ENCODE assay signal across 16 mouse cellular contexts in genomic region chr4:127317143-127317542, GRCm38 (mm10). TPM values are rescaled to one million over a fixed set of nuclear protein-coding genes. Genes with fewer than 3 reads are reported as not detected.
DNase-seq lines count a peak whose midpoint lies in the region; ATAC-seq and TF ChIP-seq lines count a peak whose summit lies in the region.
"Had no signal": no experiment of that assay in that cellular context is flagged by ENCODE, and none has a peak within 500 bp of the region (broad histone marks: within the 10 kb centered on the region; RNA-seq: fewer than 3 reads in every experiment).

No protein-coding gene starts in this region.

- H3K9ac ChIP-seq in forebrain, postnatal 0 days: no peak overlapping the region
- no peak overlapping the region for H3K9ac ChIP-seq in forebrain, embryonic 15.5 days (replicated peaks)

- peak; percentile 41 for TF ChIP-seq CTCF in forebrain, postnatal 0 days (IDR thresholded peaks at IDR 0.05; ENCODE audit: low read depth)
- TF ChIP-seq CTCF in layer of hippocampus, adult 2 months (conservative IDR thresholded peaks at IDR 0.05): peak; percentile 74

- no peaks in the 10 kb centered on the region for H3K27me3 ChIP-seq in forebrain, postnatal 0 days (ENCODE audit: insufficient read depth, low read length)
- peaks cover 7% of the 10 kb centered on the region; the same call in 1 of the 2 replicates for H3K27me3 ChIP-seq in forebrain, embryonic 15.5 days

- DNase-seq in forebrain, postnatal 0 days: peak; percentile 37
- no peak for DNase-seq in layer of hippocampus, adult 2 months (ENCODE audit: low spot score in 2 of 2)
- DNase-seq in layer of hippocampus, postnatal 10 days (ENCODE audit: low spot score in 2 of 2): no peak
- peak; percentile 56 for DNase-seq in 3T3-L1 (ENCODE audit: low read depth, low spot score)
- DNase-seq in ZHBTc4 (ENCODE audit: low read depth, low spot score): peak; percentile 57
- no peak for DNase-seq in embryo, embryonic 9.5 days (ENCODE audit: extremely low spot score)
- DNase-seq: adrenal gland, postnatal 25 days; cerebellum, adult 11-12 months; embryo, embryonic 11 days; heart, postnatal 4 days; kidney, adult 11 months; layer of hippocampus, adult 9-11 months had no signal

- no peaks in the 10 kb centered on the region for H3K36me3 ChIP-seq in forebrain, postnatal 0 days (ENCODE audit: insufficient read depth)
- no peaks in the 10 kb centered on the region for H3K36me3 ChIP-seq in forebrain, embryonic 15.5 days

- no peaks in the 10 kb centered on the region for H3K9me3 ChIP-seq in forebrain, postnatal 0 days (ENCODE audit: low read length)
- H3K9me3 ChIP-seq in forebrain, embryonic 15.5 days: no peaks in the 10 kb centered on the region

- no peak for ATAC-seq in forebrain, postnatal 0 days
- ATAC-seq in forebrain, embryonic 15.5 days (replicated peaks): no peak
- ATAC-seq in erythroblast, adult 5-6 weeks (replicated peaks; ENCODE audit: low FRiP score, poor library complexity, severe bottlenecking): no peak

- no peak overlapping the region for H3K4me2 ChIP-seq in forebrain, postnatal 0 days (ENCODE audit: low read depth)
- no peak overlapping the region for H3K4me2 ChIP-seq in forebrain, embryonic 15.5 days (replicated peaks)

- H3K4me1 ChIP-seq in forebrain, postnatal 0 days (ENCODE audit: insufficient read depth): no peaks in the 10 kb centered on the region
- 0 out of 2 replicates have a peak, but pooled peaks cover 11% of the 10 kb centered on the region for H3K4me1 ChIP-seq in forebrain, embryonic 15.5 days

- no peak overlapping the region for H3K4me3 ChIP-seq in forebrain, postnatal 0 days (ENCODE audit: low read depth, low read length)
- H3K4me3 ChIP-seq in forebrain, embryonic 15.5 days: no peak overlapping the region
- H3K4me3 ChIP-seq in layer of hippocampus, adult 2 months: no peak overlapping the region

- no peak overlapping the region for H3K27ac ChIP-seq in forebrain, postnatal 0 days (ENCODE audit: low read depth, low read length)
- no peak overlapping the region for H3K27ac ChIP-seq in forebrain, embryonic 15.5 days (replicated peaks)
- no peak overlapping the region for H3K27ac ChIP-seq in layer of hippocampus, adult 2 months

- WGBS in forebrain, postnatal 0 days: 61% methylated on average over 4 of the region's 4 CpGs
- WGBS in forebrain, embryonic 15.5 days: 67% methylated on average over 4 of the region's 4 CpGs

RNA-seq across cellular contexts. Expression of gene Gja4, which starts 3.3 kb away (rescaled TPM):
- 13.3 and 20.5 TPM in 2 replicates for total RNA-seq in forebrain, postnatal 0 days (2014; rRNA removed)
- polyA plus RNA-seq in forebrain, postnatal 0 days (2015; fragmentation: Nextera tagmentation; extraction: Ambion mirVana): 15.3 and 15.7 TPM in 2 replicates
- 13.3 and 14.6 TPM in 2 replicates for polyA plus RNA-seq in forebrain, embryonic 15.5 days (2015; fragmentation: Nextera tagmentation; extraction: Ambion mirVana)
- 1 to 10 TPM; 2.2 to 4.2 TPM for total RNA-seq in layer of hippocampus, adult 2 months (2021)
- 10 to 100 TPM; 10.7 to 11.1 TPM for total RNA-seq in layer of hippocampus, postnatal 10 days (2021)
- not detected in 2 replicates for total RNA-seq in erythroblast, adult 5-6 weeks (2015; ENCODE audit: low replicate concordance)
- total RNA-seq in erythroblast, adult 5-6 weeks (2017; ENCODE audit: low replicate concordance): not detected in 2 replicates
- total RNA-seq: monocyte, adult 5-6 weeks had no signal

RNA-seq across cellular contexts. Expression of gene Gjb3, which starts 13.5 kb away (rescaled TPM):
- total RNA-seq in forebrain, postnatal 0 days (2014; rRNA removed): 1.2 TPM in 1 of 2 replicates, not detected in the other
- polyA plus RNA-seq in forebrain, postnatal 0 days (2015; fragmentation: Nextera tagmentation; extraction: Ambion mirVana): 0.20 and 0.30 TPM in 2 replicates
- not detected in 2 replicates for polyA plus RNA-seq in forebrain, embryonic 15.5 days (2015; fragmentation: Nextera tagmentation; extraction: Ambion mirVana)
- under 1 TPM; 0.37 to 0.38 TPM for total RNA-seq in layer of hippocampus, adult 2 months (2021)
- total RNA-seq in layer of hippocampus, postnatal 10 days (2021): under 1 TPM; 0.64 to 0.80 TPM
- total RNA-seq in erythroblast, adult 5-6 weeks (2015; ENCODE audit: low replicate concordance): 0.84 TPM in 1 of 2 replicates, not detected in the other
- total RNA-seq in erythroblast, adult 5-6 weeks (2017; ENCODE audit: low replicate concordance): 2.4 TPM in 1 of 2 replicates, not detected in the other
- total RNA-seq: adrenal gland, postnatal 25 days; monocyte, adult 5-6 weeks had no signal

RNA-seq across cellular contexts. Expression of gene Gjb4, which starts 36.7 kb away (rescaled TPM):
- not detected in 2 replicates for total RNA-seq in forebrain, postnatal 0 days (2014; rRNA removed)
- not detected in 2 replicates for polyA plus RNA-seq in forebrain, postnatal 0 days (2015; fragmentation: Nextera tagmentation; extraction: Ambion mirVana)
- polyA plus RNA-seq in forebrain, embryonic 15.5 days (2015; fragmentation: Nextera tagmentation; extraction: Ambion mirVana): 0.17 TPM in 1 of 2 replicates, not detected in the other
- not detected for total RNA-seq in layer of hippocampus, adult 2 months (2021)
- not detected for total RNA-seq in layer of hippocampus, postnatal 10 days (2021)
- total RNA-seq in erythroblast, adult 5-6 weeks (2015; ENCODE audit: low replicate concordance): not detected in 2 replicates
- not detected in 2 replicates for total RNA-seq in erythroblast, adult 5-6 weeks (2017; ENCODE audit: low replicate concordance)
- total RNA-seq: adrenal gland, postnatal 25 days; heart, adult 8-10 months; heart, postnatal 4 days; monocyte, adult 5-6 weeks had no signal

RNA-seq across cellular contexts. Expression of gene Gjb5, which starts 40.8 kb away (rescaled TPM):
- 0.10 TPM in 1 of 2 replicates, not detected in the other for total RNA-seq in forebrain, postnatal 0 days (2014; rRNA removed)
- 0.11 TPM in 1 of 2 replicates, not detected in the other for polyA plus RNA-seq in forebrain, postnatal 0 days (2015; fragmentation: Nextera tagmentation; extraction: Ambion mirVana)
- polyA plus RNA-seq in forebrain, embryonic 15.5 days (2015; fragmentation: Nextera tagmentation; extraction: Ambion mirVana): 0.14 TPM in 1 of 2 replicates, not detected in the other
- not detected for total RNA-seq in layer of hippocampus, adult 2 months (2021)
- total RNA-seq in layer of hippocampus, postnatal 10 days (2021): not detected
- total RNA-seq in erythroblast, adult 5-6 weeks (2015; ENCODE audit: low replicate concordance): not detected in 2 replicates
- not detected in 2 replicates for total RNA-seq in erythroblast, adult 5-6 weeks (2017; ENCODE audit: low replicate concordance)
- total RNA-seq: adrenal gland, postnatal 25 days; monocyte, adult 5-6 weeks had no signal

Comparison
In these comparisons a context has a peak if more than half of its experiments do, and no peak if none do; other contexts are left out.
1. DNase-seq: peak in forebrain, postnatal 0 days (single experiment), 3T3-L1 (single experiment) and ZHBTc4 (single experiment); none in layer of hippocampus, adult 2 months (0 of 2), layer of hippocampus, postnatal 10 days (0 of 2) and embryo, embryonic 9.5 days (single experiment).